Mouse (Mus musculus) subcutaneous adipose tissue, adult 2 months (tissue): Measurements from ENCODE around the gene Pstpip1. TPM values are rescaled to one million over a fixed set of nuclear protein-coding genes. Genes with fewer than 3 reads are reported as not detected.

Experiments
- polyA plus RNA-seq: library from polyadenylated mRNA; depleted of rRNA; stranded (reverse); fragments of >200 nt; gene quantifications from 2 replicates; pipeline ENCODE4 v1.2.3, GENCODE M21; 2012; ENCODE audit warnings: low replicate concordance; rRNA removed

Gene Pstpip1
- 6.5 and 10.2 TPM in 2 replicates for polyA plus RNA-seq

DNA sequence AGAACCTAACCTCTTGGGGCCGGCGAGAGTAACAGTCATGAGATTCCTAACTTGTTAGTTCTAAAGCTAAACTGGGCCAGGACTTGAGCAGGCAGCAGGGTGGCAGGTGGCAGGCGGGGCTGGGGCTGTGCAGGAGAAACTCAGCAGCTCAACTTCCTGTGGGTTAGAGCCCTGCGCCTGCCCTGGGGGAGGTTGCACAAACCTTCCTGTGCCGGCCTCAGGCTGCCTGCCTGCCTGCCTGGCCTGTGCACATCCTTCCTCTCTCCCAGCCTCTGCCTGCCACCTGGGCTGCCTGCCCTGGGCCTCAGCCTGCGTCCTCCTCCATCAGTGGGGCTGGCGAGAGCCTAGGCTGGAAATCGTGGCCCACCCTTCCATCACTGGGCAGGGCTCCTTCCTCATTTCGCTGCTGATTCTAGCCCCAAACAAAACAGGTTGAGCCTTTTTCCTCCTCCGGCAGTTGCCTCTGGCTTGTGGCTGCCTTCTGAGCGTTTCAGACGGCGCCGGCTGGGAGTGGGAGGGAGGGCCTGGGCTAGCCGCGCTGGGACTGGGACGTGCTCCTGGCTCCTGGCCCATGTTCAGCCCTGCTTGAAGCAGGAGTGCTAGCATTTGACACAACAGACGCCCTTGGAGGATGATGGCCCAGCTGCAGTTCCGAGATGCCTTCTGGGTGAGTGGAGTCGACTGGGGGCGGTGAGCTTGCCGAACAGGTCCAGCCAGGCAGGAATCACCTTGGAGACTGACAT is at the start of gene Pstpip1:
Pstpip1 (plus strand) TSS at position 185 of the 743 bp plus-strand sequence.

DNA sequence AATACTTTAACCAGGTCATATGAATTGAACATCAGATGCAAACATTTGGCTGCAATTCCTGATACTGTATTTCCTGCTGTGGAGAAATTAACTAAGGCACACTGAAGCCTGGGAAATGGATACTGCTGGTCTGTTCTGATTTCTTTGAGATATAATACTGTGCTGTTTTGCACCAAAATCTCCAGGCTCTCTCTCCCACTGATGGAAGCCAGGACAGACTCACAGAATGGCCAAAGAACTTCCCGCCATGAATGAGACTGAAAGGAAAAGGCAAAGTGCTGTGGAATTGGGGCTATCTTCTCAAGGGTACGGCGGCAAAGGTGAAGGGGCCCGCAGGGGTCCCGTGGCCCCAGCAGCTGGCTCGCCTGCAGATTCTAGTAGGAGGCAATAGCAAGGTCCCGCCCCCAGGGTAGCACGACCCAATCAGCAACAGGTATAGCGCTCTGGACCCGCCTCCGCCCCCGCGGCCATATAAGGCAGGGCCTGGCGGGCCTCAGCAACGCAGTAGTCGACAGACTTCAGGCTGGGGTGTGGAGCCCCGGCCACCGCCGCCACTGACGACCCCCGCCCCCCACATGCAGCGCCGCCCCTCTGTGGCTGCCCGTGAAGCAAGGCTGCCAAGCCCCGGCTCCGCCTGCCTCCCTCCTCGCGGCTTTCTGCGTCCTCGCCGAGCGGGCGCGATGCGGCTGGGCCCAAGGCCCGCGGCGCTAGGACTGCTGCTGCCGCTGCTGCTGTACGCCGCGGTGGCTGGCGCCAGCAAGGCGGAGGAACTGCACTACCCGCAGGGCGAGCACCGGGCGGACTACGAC is 48.2 kb upstream of the Pstpip1 start, which contains the start of gene Rcn2:
Rcn2 (plus strand) TSS at position 474 of the 809 bp plus-strand sequence.

GRCm38 (mm10) chr9:56165377-56165776 is 75.6 kb downstream of the Pstpip1 start, which contains the start of gene Tspan3:
Tspan3 (minus strand) TSS chr9:56165477.

Other genes with a start within 250 kb of the Pstpip1 start
- gene Scaper, start 151.8 kb upstream of the Pstpip1 start, polyA plus RNA-seq, result 5.5 and 6.4 TPM in 2 replicates
- gene 4930563M21Rik, start 79.4 kb upstream of the Pstpip1 start, polyA plus RNA-seq, result not detected in 2 replicates
- gene Rcn2, start 48.1 kb upstream of the Pstpip1 start, polyA plus RNA-seq, result 21.8 and 87.6 TPM in 2 replicates
- 260 and 311 TPM in 2 replicates for gene Tspan3, start 75.5 kb downstream of the Pstpip1 start, polyA plus RNA-seq